Mouse (Mus musculus): Measurements from ENCODE around the gene Hibadh.
"Not testable (repeated sequence)": the region's sequence is repeated elsewhere in the genome, so short reads cannot be mapped to it uniquely, and the experiment has no call there.

The Hibadh gene

DNA sequence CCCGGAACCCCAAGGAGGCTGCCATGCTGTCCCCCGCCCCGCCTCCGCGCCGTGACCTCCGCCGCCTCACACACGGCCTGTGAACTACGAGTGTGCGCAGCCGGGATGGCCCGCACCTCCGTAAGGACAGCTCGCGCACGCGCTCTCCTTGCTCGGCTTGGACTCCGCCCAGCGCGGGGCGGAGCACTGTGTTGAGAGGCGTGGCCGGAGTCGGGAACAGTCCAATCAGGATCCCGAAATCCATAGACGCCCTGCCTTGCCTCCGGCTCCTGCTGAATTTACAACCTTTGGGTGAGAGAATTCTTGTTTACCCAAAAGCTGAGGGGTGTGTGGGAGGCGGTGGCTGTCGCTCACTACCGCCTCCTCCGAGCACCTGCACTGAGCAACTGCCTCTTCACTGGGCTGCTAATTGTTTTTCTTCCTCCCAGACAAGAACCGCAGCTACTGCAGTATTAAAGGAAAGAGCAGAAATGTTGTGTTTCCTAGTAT is at the start of gene Hibadh:
Gene Hibadh (minus strand): TSS at position 166 of the 489 bp plus-strand sequence.
- DNase-seq: peak; percentile 98

DNA sequence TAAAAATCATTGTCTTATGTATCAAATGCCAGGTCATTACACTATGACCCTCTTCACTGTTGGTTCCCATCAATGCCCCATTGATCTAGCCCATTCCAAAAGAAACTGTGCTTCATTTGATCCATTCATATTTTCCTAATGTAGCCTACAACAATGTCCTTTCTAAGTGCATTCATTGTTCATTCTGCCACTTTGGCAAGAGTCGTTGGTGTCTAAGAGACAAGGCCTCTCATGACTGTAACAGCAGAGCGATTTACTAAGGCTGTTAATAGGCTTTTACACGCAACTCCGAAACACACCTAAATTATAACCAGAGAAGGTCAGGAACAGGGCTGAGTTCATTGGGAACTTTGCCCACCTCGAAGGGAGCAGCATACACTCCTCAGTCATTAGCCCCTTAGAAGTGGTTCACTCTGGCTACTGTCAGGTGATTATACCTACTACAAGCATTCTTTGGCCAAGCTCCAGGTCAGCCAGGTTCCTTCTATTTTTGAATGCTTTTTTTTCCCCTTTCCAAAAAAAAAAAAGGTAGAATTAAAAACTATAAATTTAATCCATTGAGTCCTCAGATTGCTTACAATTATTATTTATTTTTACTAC is 46.8 kb upstream of the Hibadh start:
- DNase-seq: no peak

DNA sequence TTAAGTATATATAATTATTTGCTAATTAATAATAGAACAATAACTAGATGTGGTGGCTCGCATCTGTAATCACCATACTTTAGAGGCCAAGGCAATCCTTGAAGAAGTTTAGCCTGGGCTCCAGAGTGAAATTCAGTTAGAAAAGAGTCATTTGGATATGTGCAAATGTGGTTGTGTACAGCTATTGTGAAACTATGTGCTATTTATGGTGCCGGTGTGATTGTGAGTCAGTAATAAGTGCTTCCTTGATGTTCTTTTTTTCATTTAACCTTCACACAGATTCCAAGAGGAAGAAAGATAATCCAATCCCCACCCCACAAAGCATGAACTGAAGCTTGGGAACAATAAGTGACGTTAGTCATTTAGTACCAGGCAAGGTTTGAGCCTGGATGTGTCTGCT is 42.4 kb upstream of the Hibadh start:
- DNase-seq: no peak

DNA sequence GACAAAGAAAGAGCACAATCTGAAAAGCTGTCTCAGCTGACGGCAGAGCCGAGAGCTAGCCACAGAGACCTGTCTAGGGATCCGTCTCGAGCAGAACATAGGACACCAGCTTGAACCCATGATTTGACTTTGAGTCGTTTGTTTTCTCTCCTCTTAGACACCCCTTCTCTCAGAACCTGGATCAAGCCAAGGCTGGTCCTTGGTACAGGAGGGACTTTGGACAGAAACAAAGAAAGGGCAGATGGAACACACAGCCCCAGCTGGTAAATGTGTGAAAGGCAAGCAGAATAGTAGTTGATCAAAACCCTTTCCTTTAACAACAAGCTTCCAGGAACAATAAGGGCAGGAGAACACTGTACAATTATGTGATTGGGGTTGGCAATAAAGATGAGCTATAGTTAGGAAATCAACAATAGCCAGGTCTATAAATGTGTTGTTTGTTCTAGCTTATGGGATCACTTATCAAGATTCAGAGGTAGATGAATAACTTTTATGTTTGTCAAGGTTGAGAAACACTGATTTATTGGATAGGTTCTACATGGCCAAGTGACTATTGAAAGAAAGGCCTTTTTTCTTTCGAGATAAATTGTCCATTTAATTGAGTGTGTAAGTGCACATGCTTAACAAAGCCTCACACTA is 41.8 kb upstream of the Hibadh start:
- no peak for DNase-seq

- no peak for DNase-seq
These were observed 40.4 kb upstream of the Hibadh start for GRCm38 (mm10) chr6:52680458-52681032.

- DNase-seq: peak; percentile 62
These were observed 39.4 kb upstream of the Hibadh start for GRCm38 (mm10) chr6:52679565-52679964.

DNA sequence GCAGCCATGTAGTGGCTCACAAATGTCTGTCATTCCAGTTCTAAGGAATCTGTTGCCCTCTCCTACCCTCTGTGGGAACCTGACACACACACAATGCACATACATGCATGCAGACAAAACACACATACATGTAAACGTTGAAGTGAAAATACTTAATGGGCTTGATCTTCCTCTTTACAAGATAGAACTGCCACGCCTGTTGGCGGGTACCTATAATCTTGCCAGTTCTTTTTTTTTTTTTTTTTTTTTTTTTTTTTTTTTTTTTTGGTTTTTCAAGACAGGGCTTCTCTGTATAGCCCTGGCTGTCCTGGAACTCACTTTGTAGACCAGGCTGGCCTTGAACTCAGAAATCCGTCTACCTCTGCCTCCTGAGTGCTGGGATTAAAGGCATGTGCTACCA is 37.3 kb upstream of the Hibadh start:
- not testable (repeated sequence) for DNase-seq

DNA sequence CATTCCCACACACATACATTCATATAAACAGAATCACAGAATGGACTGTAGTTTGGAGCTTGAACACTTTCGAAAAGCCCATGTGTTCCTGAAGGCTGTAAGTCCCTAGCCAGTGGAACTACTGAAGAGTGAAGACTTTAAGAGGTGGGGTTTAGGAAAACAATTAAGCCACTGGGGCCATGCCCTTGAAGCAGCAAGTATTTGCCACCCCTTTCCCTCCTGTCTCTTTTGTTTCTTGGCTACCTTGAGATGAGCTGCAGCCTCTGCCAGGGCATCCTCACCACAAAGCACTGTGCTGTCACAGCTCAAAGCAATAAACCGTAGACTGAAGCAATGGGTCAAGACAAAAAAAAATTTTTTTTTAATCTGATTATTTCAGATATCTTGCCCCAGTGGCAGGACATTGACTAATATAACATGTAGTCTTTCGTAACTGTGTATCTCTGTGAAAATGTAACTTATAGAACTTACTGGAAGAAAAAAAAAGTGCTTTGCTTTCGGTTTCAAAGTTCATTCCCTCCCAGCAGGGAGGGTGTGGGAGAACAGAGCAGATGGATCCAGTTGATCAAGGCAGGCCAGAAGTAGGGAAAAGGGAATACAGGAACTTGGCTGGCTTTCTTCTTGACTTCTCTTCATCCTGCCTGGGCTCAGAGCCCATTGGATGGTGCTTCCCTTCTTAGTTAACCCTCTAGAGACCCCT is 35.2 kb upstream of the Hibadh start:
- no peak for DNase-seq

DNA sequence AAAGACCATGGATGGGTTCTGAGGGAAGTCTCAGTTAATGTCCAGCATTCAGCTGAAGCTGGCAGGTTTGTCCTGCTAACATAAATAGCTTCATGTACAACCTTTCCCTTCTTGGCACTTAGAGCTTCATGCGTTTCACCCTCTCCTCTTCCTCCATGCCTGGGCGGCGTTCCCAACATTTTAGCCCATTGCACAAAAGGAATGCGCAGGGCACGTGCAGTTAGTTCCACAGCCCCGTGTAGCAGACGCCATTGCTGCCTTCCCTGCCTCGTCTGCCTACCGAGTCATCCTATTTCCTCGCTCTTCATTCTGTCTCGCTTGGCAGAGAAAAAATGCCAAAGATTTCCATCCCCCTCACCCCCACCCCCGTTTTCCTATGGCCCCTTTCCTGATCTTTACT is 34.4 kb upstream of the Hibadh start:
- DNase-seq: no peak

DNA sequence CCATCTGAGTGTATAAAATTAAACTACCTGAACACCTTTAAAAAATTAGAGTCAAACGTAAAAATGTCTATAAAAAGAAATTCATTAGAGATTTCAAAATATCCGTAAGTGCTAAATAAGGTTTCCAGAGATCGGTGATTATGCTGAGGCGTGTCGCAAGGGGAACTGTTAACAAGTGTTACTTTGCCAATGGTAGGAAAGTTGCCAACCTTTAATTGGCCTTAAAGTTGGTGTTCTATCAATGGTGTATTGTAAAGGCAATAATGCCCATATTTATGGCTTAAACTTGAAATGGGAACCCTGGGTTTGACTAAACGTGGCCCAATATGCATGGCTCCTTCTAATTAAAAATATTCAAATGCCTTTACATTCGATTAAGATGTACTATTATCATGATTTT is 33.5 kb upstream of the Hibadh start:
- DNase-seq: no peak

GRCm38 (mm10) chr6:52672539-52672938 is 32.4 kb upstream of the Hibadh start:
- no peak for DNase-seq

DNA sequence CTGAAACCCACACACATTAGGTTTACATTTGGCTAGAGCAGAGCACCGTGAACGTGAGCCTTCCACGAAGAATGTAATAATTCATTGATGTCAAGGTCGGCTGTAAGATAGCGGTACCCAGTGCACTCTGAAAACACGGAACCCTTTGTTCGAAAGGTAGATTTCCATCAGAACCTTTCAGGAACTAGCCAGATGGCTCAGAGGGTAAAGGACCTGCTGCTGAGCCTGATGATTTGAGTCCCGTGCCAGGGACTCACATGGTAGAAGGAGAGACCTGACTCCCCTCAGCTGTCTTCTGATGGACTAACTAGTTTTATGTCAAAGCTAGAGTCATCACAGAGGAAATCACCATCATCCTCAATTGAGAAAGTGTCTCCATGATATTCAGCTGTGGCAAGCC is 31.6 kb upstream of the Hibadh start:
- DNase-seq: no peak

DNA sequence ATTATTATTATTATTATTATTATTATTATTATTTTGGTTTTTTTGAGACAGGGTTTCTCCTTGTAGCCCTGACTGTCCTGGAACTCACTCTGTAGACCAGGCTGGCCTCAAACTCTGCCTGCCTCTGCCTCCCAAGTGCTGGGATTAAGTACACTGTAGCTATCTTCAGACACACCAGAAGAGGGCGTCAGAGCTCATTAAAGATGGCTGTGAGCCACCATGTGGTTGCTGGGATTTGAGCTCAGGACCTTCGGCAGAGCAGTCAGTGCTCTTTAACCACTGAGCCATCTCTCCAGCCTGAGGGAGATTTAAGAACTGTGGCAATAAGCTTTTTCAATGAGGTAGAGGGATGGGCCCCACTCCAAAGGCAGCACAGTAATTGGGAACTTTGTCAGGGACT is 29.7 kb upstream of the Hibadh start:
- not testable (repeated sequence) for DNase-seq

GRCm38 (mm10) chr6:52667641-52668040 is 27.5 kb upstream of the Hibadh start:
- no peak for DNase-seq

DNA sequence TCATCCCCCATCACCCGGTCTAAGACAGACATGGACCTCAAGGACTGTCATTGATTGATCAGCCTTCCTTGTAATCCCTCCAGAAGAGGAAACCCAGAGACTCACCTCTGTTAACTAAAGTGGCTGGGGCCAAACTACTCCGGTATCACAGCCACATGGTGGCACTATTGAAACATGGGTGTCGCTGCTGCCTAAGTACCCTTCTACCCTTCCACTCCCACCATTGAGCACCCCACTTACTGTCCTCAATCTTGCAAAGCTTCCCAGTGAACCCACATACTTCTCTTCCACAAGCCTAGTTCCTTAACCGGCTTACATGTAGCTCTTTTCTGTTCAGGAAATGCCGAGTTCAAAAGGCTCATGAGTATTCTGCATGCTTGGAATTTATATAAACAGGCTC is 22.8 kb upstream of the Hibadh start:
- peak; percentile 51 for DNase-seq

DNA sequence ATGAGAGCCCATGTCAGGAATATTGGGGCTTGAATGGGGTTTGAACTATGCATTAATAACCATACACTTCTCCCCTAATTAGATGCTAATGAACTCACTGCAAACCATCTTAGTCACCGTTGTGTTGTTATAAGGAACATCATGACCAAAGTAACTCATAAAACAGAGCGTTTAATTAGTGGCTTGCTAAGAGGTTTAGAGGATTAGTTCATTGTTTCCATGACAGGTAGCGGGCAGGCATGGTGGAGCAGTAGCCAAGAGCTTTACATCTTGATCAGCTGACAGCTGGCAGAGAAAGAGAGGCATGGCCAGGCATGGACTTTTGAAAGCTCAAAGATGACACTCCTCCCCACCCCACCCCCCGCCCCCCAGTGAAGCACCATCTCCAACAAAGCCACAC is 15.1 kb upstream of the Hibadh start:
- no peak for DNase-seq

GRCm38 (mm10) chr6:52648806-52649205 is 8.6 kb upstream of the Hibadh start:
- no peak for DNase-seq

GRCm38 (mm10) chr6:52648031-52648430 is 7.8 kb upstream of the Hibadh start:
- no peak for DNase-seq

DNA sequence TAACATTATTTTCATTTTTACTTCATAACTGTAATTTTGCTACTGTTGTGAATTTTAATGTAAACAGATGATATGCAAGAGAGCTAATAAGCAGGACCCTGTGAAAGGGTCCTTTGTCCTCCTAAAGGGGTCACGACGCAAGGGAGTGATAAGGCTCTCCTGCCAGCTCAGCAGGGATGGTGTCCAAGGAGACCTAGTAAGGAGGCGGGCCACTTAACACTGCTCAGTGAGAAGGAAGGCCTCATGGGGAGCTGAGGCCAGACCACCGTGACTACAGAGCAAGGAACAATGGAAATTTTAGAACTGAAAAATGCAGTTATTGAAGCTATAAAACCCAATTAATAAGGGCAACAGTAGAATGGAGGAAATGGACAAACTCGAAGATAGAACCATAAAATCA is 5.7 kb upstream of the Hibadh start:
- DNase-seq: no peak

DNA sequence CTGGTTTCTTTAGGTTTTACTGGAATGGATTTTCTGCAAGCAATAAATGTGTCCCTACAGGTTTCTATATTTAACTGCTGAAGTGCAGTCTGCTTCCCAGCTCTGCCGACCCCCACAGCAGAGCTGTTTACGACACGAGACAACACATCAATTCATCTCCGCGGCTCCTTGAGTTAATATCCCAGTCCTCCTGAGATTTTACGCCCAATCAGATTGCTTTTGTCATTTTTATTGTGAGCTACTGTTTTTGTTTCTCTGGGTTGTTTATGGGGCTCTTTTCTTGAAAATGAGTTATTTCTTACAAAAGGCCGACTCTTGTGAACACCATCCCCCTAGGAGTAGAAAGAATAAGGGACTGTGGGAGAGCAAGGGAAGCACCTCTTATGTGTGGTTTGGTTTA is 2.0 kb upstream of the Hibadh start:
- DNase-seq: no peak

DNA sequence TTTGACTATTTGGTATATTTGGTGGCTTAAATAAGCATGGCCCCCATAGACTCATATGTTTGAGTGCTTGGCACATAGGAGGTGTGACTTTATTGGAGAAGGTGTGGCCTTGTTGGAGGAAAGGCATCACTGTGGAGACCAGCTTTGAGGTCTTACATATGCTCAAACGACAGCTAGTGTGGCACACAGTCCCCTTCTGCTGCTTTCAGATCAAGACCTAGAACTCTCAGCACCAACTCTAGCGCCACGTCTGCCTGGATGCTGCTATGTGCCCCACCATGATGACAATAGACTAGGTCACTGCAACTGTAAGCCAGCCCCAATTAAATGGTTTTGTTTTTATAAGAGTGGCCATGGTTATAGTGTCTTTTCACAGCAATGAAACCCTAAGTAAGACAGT is 887 bp upstream of the Hibadh start:
- DNase-seq: no peak

DNA sequence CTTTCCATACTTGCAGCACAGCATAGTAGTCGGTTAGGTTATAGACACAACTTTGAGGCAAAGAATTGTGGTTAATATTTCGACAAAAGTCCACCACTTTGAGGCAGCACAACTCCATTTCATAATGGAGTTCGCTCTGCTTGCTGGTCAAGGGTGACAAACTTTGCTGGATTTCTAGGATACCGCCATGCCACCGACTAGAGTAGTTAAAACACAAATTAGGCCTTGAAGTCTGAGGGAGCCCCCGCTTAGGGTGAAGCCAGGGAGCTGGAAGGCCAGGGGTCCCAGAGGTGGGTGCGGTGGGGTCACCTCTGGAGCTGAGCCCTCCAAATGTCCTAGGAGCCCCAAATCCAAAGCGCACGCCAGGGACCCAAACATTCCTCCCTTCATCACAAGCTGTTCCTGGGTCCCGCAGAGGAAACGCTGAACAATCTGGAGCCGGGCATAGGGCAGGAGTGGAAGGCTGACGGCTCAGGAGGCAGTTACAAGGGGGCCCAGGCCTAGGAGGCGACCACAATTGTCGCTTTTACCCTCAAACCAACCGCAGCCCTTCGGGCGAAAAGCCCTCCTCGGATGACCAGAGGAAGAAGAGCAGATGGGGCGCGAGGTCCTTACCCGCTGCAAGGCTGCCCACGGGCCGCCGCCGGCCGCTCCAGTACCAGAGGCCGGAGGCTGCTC is 504 bp downstream of the Hibadh start:
- DNase-seq: peak; percentile 23

DNA sequence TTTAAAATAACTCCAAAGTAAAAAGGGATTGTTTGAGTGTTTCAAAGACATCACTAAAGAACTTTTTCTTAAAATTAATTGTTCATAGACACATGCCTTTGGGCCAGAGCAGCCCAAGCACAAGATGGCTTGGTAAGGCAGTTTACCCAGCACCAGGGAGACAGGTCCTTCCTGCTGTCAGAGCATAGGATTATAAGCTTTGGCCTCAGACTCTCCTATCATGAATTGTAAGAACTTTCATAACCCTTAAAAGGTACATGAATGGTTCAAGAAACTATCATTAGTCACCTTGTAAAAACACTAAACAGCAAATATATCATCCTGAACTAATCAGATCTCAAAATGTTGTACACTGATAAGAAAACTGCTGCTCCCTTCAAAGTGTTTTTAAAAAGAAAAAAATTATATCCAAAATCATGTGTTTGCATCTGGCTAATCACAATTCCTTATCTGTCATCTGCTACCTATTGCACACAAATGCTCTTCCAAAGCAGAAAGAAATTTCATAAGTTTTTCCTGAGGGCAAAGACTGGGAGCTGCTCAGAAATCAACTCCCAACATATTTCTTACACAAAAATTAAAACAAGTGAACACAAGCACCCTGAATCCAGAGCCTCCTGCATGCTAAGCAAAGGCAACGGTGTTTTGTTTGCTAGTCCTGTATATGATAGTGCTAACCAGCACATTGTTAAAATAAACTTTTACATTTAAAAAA is 1.6 kb downstream of the Hibadh start:
- no peak for DNase-seq
